Mouse (Mus musculus) bone marrow, adult 2 months (tissue): Measurements from ENCODE around the gene Ddx51.

Experiments
- CTCF ChIP-seq: fragments of 200-500 bp; IDR thresholded peaks from 2 replicates; pipeline ENCODE4 v1.5.1; 2011; ENCODE audit warnings: low read length, control low read depth; ENCODE audit not compliant: control insufficient read depth, insufficient read depth
- POLR2A ChIP-seq: fragments of 200-500 bp; IDR thresholded peaks from 2 replicates; pipeline ENCODE4 v1.6.1; 2011; ENCODE audit warnings: low read depth, mild to moderate bottlenecking, control low read depth, low read length, borderline replicate concordance; ENCODE audit not compliant: control insufficient read depth

DNA sequence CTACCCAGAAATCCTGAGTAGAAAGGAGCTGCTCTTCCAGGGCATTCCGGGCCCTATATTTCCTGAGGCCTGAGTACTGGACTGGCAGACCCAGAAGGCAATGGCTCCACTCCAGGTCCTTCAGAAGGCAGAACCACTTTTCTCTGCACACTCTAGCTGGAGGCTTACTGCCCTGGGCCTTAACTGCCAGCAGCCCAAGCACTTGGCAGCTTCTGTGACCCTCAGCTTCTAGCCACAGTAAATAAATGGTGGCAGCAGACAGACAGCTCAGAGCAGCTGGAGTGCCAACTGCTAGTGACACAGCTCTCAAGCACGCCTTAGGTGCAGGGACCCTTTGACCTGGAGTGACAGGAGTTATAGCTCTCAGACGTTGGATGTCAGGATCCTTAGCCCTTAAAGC, 45.5 kb upstream of the Ddx51 start:
- no peak for TF ChIP-seq POLR2A
- no peak for TF ChIP-seq CTCF
